Mouse (Mus musculus): ENCODE results near the gene Rhox3a. TPM values are rescaled to one million over a fixed set of nuclear protein-coding genes. Genes with fewer than 3 reads are reported as not detected.
"Not testable (repeated sequence)": the region's sequence is repeated elsewhere in the genome, so short reads cannot be mapped to it uniquely, and the experiment has no call there.

Gene Rhox3a
- not detected for total RNA-seq (2021)

GRCm38 (mm10) chrX:37249619-37250018 is at the start of gene Rhox3a:
Gene Rhox3a, plus strand, starts transcription at chrX:37249919.
- DNase-seq: not testable (repeated sequence)

- DNase-seq: no peak
Observed at GRCm38 (mm10) chrX:37210941-37211340, 38.8 kb upstream of the Rhox3a start, which contains the start of gene Gm9. Gene Gm9, minus strand, starts transcription at chrX:37211041.

DNA sequence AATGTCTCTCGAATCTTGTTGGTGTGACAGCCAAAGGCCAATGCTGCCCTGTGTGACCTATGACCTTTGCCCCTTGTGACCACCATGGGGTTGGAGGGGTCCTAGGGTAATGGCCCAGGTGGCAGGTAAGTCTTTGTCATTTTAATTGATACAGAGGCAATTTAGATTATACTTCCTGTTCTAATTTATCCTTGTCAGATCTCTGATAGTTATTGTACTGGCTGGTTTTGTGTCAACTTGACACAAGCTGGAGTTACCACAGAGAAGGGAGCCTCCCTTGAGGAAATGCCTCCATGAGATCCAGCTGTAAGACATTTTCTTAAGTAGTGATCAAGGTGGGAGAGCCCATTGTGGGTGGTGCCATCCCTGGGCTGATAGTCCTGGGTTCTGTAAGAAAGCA is 27.6 kb upstream of the Rhox3a start, which contains the start of gene Rhox1:
TSS of gene Rhox1 (minus strand) at position 101 of the 400 bp plus-strand sequence.
- DNase-seq: not testable (repeated sequence)

DNA sequence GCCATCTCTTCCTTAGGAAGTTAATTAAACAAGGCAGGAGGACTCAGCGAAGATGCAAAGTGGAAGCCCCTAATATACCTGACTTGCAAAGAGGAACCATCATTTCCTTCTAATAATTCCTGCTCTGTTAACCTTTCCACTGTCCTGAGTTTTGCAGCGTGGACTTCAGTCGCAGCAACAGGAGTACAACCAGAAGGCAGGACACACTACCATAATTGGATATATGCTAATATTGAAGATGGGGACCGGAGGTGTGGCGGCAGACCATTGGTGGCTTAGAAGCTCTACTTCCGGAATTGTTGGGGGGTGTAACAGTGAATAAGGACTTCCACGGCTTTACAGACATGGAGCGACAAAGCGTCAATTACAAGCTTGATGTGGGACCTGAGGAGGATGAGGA is 5.0 kb upstream of the Rhox3a start, which contains the start of gene Rhox2a:
TSS of gene Rhox2a (plus strand) at position 301 of the 400 bp plus-strand sequence.
- not testable (repeated sequence) for DNase-seq

DNA sequence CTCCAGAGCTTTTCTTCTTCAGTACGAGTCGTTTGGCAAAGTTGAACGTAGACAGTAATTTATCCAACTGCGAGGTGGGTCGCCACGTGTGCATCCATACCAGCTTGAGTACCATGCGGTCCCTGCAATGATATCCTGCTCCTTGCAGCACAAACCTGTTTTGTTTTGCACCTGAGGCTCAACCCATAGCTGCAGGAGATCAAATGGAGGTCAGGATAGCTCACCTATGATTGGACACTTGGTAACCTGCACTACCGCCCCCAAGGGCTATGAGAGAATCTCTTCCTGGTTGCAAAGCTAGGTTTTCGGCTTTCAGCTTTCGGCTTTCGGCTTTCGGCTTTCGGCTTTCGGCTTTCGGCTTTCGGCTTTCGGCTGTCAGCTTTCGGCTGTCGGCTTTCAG is 15.3 kb downstream of the Rhox3a start, which contains the start of gene Rhox4a:
TSS of gene Rhox4a (plus strand) at position 301 of the 400 bp plus-strand sequence.
- DNase-seq: not testable (repeated sequence)

Other genes starting within 250 kb of the Rhox3a start
- gene Sowahd, start 201.1 kb upstream of the Rhox3a start, total RNA-seq (2021): not detected
- 100 to 1,000 TPM; 237 to 247 TPM for gene Rpl39, start 164.5 kb upstream of the Rhox3a start, total RNA-seq (2021)
- gene Upf3b, start 139.6 kb upstream of the Rhox3a start, total RNA-seq (2021): 10 to 100 TPM; 19.9 to 22.7 TPM
- gene Nkap, start 123.1 kb upstream of the Rhox3a start, total RNA-seq (2021): 10 to 100 TPM; 13.1 to 15.3 TPM
- gene Akap14, start 81.1 kb upstream of the Rhox3a start, total RNA-seq (2021): under 1 TPM in 1 of 2 experiments, not detected in 1; 0.20 TPM
- gene Ndufa1, start 58.8 kb upstream of the Rhox3a start, total RNA-seq (2021): 100 to 1,000 TPM; 230 TPM
- 1 to 10 TPM; 5.7 to 7.5 TPM for gene Rnf113a1, start 58.7 kb upstream of the Rhox3a start, total RNA-seq (2021)
- not detected for gene Gm9, start 38.9 kb upstream of the Rhox3a start, total RNA-seq (2021)
- gene Rhox1, start 27.7 kb upstream of the Rhox3a start, total RNA-seq (2021): not detected
- not detected for gene Rhox2a, start 4.9 kb upstream of the Rhox3a start, total RNA-seq (2021)
- gene Rhox4a, start 15.4 kb downstream of the Rhox3a start, total RNA-seq (2021): not detected
- gene Rhox3a2, start 130.1 kb downstream of the Rhox3a start, total RNA-seq (2021): not detected
- gene Rhox4a2, start 140.9 kb downstream of the Rhox3a start, total RNA-seq (2021): not detected
- gene Rhox2b, start 162.1 kb downstream of the Rhox3a start, total RNA-seq (2021): not detected
- not detected for gene Rhox4b, start 182.6 kb downstream of the Rhox3a start, total RNA-seq (2021)
- gene Rhox2c, start 203.8 kb downstream of the Rhox3a start, total RNA-seq (2021): not detected
- gene Rhox3c, start 208.7 kb downstream of the Rhox3a start, total RNA-seq (2021): not detected
- gene Rhox4c, start 230.4 kb downstream of the Rhox3a start, total RNA-seq (2021): not detected
- gene Rhox2d, start 243.5 kb downstream of the Rhox3a start, total RNA-seq (2021): not detected

Measured in layer of hippocampus, postnatal 36 days (tissue).